Mouse (Mus musculus) hindbrain, embryonic 14.5 days (tissue): ENCODE data around the gene Mllt10. TPM values are rescaled to one million over a fixed set of nuclear protein-coding genes. Genes with fewer than 3 reads are reported as not detected.

Source experiments
- ATAC-seq: fragments of 200-750 bp; cut with Nextera tagmentation; 2 replicates; pipeline ENCODE4 v1.8.0; 2017; ENCODE audit warnings: moderate number of reproducible peaks, mild to moderate bottlenecking, moderate TSS enrichment, moderate library complexity; ENCODE audit not compliant: low FRiP score
- DNase-seq: peaks from one replicate; pipeline ENCODE4 v3.0.0-alpha.2; 2015; ENCODE audit warnings: low spot score
- H3K27ac ChIP-seq: fragments of 300-500 bp; sonication (generic); 2 replicates; pipeline ENCODE4 v1.5.1; 2014; ENCODE audit warnings: mild to moderate bottlenecking, moderate library complexity
- H3K27me3 ChIP-seq: fragments of 300-500 bp; sonication (generic); 2 replicates; pipeline ENCODE4 v1.6.1; 2014; ENCODE audit warnings: mild to moderate bottlenecking, low read length, mixed read lengths; ENCODE audit not compliant: control insufficient read depth, insufficient read depth
- H3K36me3 ChIP-seq: fragments of 300-500 bp; sonication (generic); replicated peaks from 2 replicates; pipeline ENCODE4 v1.6.1; 2014; ENCODE audit not compliant: control insufficient read depth, insufficient read depth
- H3K4me1 ChIP-seq: fragments of 300-500 bp; sonication (generic); replicated peaks from 2 replicates; pipeline ENCODE4 v1.6.1; 2014; ENCODE audit warnings: antibody characterized with exemption, low read length, mixed read lengths; ENCODE audit not compliant: control insufficient read depth, insufficient read depth
- H3K4me2 ChIP-seq: fragments of 300-500 bp; sonication (generic); replicated peaks from 2 replicates; pipeline ENCODE4 v1.6.1; 2014; ENCODE audit warnings: mild to moderate bottlenecking, moderate library complexity
- H3K4me3 ChIP-seq: fragments of 300-500 bp; sonication (generic); replicated peaks from 2 replicates; pipeline ENCODE4 v1.5.1; 2014; ENCODE audit warnings: mild to moderate bottlenecking, low read length
- H3K9ac ChIP-seq: fragments of 300-500 bp; sonication (generic); 2 replicates; pipeline ENCODE4 v1.6.1; 2014
- H3K9me3 ChIP-seq: fragments of 300-500 bp; sonication (generic); 2 replicates; pipeline ENCODE4 v1.6.1; 2016; ENCODE audit warnings: low read length; ENCODE audit not compliant: control insufficient read depth
- WGBS: fragments of 180-500 bp; shearing (Covaris S2); extraction: QIAGEN DNeasy Blood & Tissue Kit; methylation state at CpG from one replicate; pipeline ENCODE4 v1.1.7; 2014; 5-methylcytosine and 5-hydroxymethylcytosine counted together
- polyA plus RNA-seq: library from polyadenylated mRNA; unstranded; fragments of >200 nt; fragmentation: Nextera tagmentation; extraction: Ambion mirVana; gene quantifications from 2 replicates; pipeline ENCODE4 v1.2.1, GENCODE M21; 2014

The Mllt10 gene
- polyA plus RNA-seq, 1 experiment from 2014 or later, result 33.1 TPM

- peak; percentile 82 for DNase-seq
- no peaks in the 10 kb centered on the region for H3K36me3 ChIP-seq
- ATAC-seq, result peak; percentile 94
- H3K27me3 ChIP-seq, result no peaks in the 10 kb centered on the region
- no peaks in the 10 kb centered on the region for H3K9me3 ChIP-seq
- H3K27ac ChIP-seq, result peak overlapping the region; percentile 99
- H3K4me1 ChIP-seq, result peaks cover 15% of the 10 kb centered on the region
- H3K9ac ChIP-seq, result peak overlapping the region; percentile 94
- under 1% methylated on average over 47 of the region's 50 CpGs for WGBS
- peak overlapping the region; percentile 64 for H3K4me3 ChIP-seq
- peak overlapping the region; percentile 77 for H3K4me2 ChIP-seq
These were observed 1.8 kb downstream of the Mllt10 start for GRCm38 (mm10) chr2:18056786-18057255.

DNA sequence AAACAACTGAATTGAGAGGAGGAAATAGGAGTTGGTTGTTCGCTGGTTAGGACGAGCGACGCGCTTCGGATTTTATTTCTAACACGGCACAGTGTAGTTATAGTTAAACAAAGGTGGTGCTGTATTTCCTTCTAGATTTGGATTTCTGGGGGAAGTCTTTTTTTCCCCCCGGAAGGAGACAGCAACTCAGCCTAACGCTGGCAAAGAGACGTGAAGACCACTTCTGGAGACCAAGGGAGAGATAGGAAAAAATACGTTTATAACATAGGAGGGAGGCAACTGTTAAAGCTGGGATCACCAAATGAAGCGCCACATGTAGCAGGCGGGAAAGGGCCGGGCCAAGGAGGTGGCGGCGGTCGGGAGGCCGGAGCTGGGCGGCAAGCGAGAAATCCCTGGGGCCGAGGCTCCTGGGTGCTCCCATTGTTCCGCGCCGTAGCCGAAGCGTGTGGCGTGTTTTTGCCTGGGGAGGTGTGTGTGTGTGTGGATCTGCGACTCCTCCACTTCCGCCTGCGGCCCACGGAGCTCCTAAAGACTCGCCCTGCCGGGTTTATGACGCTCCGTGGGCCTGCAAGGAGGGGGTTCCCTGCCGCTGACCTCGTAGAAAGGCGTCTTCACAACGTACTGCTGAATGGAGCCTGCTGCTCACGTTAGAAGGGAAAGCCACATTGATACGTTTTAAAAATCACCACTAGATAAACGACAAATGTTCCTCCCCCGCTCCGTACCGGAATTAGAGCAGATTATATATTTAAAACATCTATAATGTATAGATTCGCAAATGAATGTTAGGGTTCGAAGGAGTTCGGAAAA, 2.5 kb downstream of the Mllt10 start:
- Histone ChIP-seq H3K9me3 (no peaks in the 10 kb centered on the region), H3K9ac (peak overlapping the region; percentile 94), H3K4me2 (peak overlapping the region; percentile 77), H3K27me3 (no peaks in the 10 kb centered on the region), H3K36me3 (no peaks in the 10 kb centered on the region), H3K4me1 (peaks cover 15% of the 10 kb centered on the region), H3K27ac (peak overlapping the region; percentile 99), H3K4me3 (peak overlapping the region; percentile 64)
- WGBS, result under 1% methylated on average over 48 of the region's 48 CpGs
- ATAC-seq (no peak), DNase-seq (peak; percentile 64)

DNA sequence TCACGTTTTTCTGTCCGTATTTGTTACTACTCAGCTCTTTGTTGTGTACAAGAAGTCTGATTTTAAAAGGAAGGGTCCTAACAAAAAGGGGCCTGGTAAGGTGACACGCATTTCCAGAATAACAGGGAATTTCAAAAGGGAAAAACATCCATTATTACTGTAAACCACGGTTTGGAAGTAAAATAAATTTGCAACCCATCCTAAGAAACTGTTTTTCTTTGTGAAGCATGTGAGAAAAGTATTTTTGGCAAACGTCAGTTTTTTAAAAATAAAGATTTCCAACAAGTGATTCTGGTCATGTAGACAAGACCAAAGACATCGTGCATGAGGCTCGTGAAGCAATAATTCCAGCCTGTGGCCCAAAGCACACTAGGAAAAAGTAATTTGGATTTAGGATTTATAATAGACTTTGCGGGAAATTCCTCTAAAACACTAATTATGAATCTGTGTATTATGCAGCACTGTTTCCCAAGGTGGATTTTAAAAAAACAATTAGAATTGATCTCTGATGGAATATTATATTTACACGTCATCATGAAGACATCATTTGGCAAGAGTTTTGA, 3.2 kb downstream of the Mllt10 start:
- Histone ChIP-seq H3K27ac (peak overlapping the region; percentile 99), H3K4me1 (peaks cover 15% of the 10 kb centered on the region), H3K36me3 (no peaks in the 10 kb centered on the region), H3K9ac (peak overlapping the region; percentile 94), H3K4me3 (peak overlapping the region; percentile 64), H3K4me2 (peak overlapping the region; percentile 77), H3K27me3 (no peaks in the 10 kb centered on the region), H3K9me3 (no peaks in the 10 kb centered on the region)
- WGBS, result 12% methylated on average over 9 of the region's 9 CpGs
- no peak for ATAC-seq
- peak; percentile 55 for DNase-seq

- Histone ChIP-seq H3K4me3 (no peak overlapping the region), H3K4me2 (peak overlapping the region; percentile 77), H3K27me3 (no peaks in the 10 kb centered on the region), H3K9me3 (no peaks in the 10 kb centered on the region), H3K36me3 (no peaks in the 10 kb centered on the region), H3K4me1 (peaks cover 15% of the 10 kb centered on the region), H3K9ac (peak overlapping the region; percentile 94), H3K27ac (no peak overlapping the region)
- peak; percentile 40 for DNase-seq
- no peak for ATAC-seq
- 16% methylated on average over 2 of the region's 2 CpGs for WGBS
These were observed 4.0 kb downstream of the Mllt10 start for GRCm38 (mm10) chr2:18059063-18059462.

- no peaks in the 10 kb centered on the region for H3K36me3 ChIP-seq
- ATAC-seq (no peak), DNase-seq (peak; percentile 25)
- H3K9ac ChIP-seq, result no peak overlapping the region
- H3K9me3 ChIP-seq, result no peaks in the 10 kb centered on the region
- no peaks in the 10 kb centered on the region for H3K27me3 ChIP-seq
- H3K4me2 ChIP-seq, result no peak overlapping the region
- H3K4me3 ChIP-seq, result no peak overlapping the region
- H3K27ac ChIP-seq, result no peak overlapping the region
- 64% methylated on average over 1 of the region's 1 CpGs for WGBS
- H3K4me1 ChIP-seq, result peaks cover 15% of the 10 kb centered on the region
These were observed 4.9 kb downstream of the Mllt10 start for GRCm38 (mm10) chr2:18059891-18060290.

DNA sequence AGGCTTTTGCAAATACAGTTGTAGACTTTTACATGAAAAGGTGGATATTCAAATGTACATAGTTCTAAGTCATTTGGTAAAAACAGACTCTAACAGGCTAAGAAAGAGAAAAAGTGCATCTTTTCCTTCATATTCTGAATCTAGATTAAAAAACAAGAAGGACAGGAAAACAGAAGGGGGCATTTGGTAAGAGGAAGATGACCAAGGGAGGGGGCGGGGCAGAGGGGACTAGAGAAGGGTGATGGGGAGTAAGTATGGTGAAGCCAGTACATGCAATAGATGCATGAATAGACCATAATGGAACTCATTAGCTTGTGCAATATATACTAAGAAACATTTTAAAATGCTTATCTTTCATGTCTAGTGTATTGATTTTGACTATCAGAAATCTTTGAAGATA, 5.4 kb downstream of the Mllt10 start:
- DNase-seq (no peak), ATAC-seq (no peak)
- Histone ChIP-seq H3K4me2 (no peak overlapping the region), H3K27me3 (no peaks in the 10 kb centered on the region), H3K4me1 (peaks cover 15% of the 10 kb centered on the region), H3K4me3 (no peak overlapping the region), H3K36me3 (no peaks in the 10 kb centered on the region), H3K9ac (no peak overlapping the region), H3K27ac (no peak overlapping the region), H3K9me3 (no peaks in the 10 kb centered on the region)
- 24% methylated on average over 1 of the region's 1 CpGs for WGBS

- Histone ChIP-seq H3K4me1 (peaks cover 16% of the 10 kb centered on the region), H3K27me3 (no peaks in the 10 kb centered on the region), H3K9me3 (no peaks in the 10 kb centered on the region), H3K27ac (peak overlapping the region; percentile 99), H3K4me3 (peak overlapping the region; percentile 85), H3K36me3 (peaks cover 7% of the 10 kb centered on the region; the same call in 1 of the 2 replicates), H3K9ac (peak overlapping the region; percentile 94), H3K4me2 (peak overlapping the region; percentile 63)
- ATAC-seq (peak; percentile 61), DNase-seq (peak; percentile 72)
- under 1% methylated on average over 18 of the region's 18 CpGs for WGBS
These were observed 8.8 kb downstream of the Mllt10 start for GRCm38 (mm10) chr2:18063763-18064251.

- H3K27me3 ChIP-seq, result no peaks in the 10 kb centered on the region
- peak overlapping the region; percentile 94 for H3K9ac ChIP-seq
- peaks cover 11% of the 10 kb centered on the region for H3K4me1 ChIP-seq
- peak overlapping the region; percentile 85 for H3K4me3 ChIP-seq
- peak; percentile 96 for ATAC-seq
- peak; percentile 90 for DNase-seq
- no peaks in the 10 kb centered on the region for H3K9me3 ChIP-seq
- H3K27ac ChIP-seq, result peak overlapping the region; percentile 99
- 0% methylated on average over 43 of the region's 58 CpGs for WGBS
- peak overlapping the region; percentile 63 for H3K4me2 ChIP-seq
- peaks cover 7% of the 10 kb centered on the region; the same call in 1 of the 2 replicates for H3K36me3 ChIP-seq
These were observed 9.4 kb downstream of the Mllt10 start for GRCm38 (mm10) chr2:18064356-18064858.
